Mouse (Mus musculus) gonadal fat pad, adult 2 months (tissue): Measurements from ENCODE around the gene Rbm15b. TPM values are rescaled to one million over a fixed set of nuclear protein-coding genes. Genes with fewer than 3 reads are reported as not detected.

Experiments
- DNase-seq: peaks from one replicate; pipeline ENCODE4 v3.0.0-alpha.2; 2012; ENCODE audit warnings: low read depth
- polyA plus RNA-seq: library from polyadenylated mRNA; depleted of rRNA; stranded (reverse); fragments of >200 nt; gene quantifications from 2 replicates; pipeline ENCODE4 v1.2.3, GENCODE M21; 2012; rRNA removed

Rbm15b gene
- polyA plus RNA-seq, 1 experiment = 8.3 TPM

- no peak for DNase-seq
Measured at GRCm38 (mm10) chr9:106884996-106885900, 2.0 kb downstream of the Rbm15b start.

- no peak for DNase-seq
Measured at GRCm38 (mm10) chr9:106884306-106884705, 2.9 kb downstream of the Rbm15b start.

GRCm38 (mm10) chr9:106883085-106883484, 4.1 kb downstream of the Rbm15b start:
- no peak for DNase-seq

GRCm38 (mm10) chr9:106882176-106882575, 5.1 kb downstream of the Rbm15b start:
- no peak for DNase-seq

GRCm38 (mm10) chr9:106881071-106881755, 6.0 kb downstream of the Rbm15b start:
- no peak for DNase-seq

- DNase-seq = no peak
Measured at GRCm38 (mm10) chr9:106879471-106879870, 7.8 kb downstream of the Rbm15b start.

DNA sequence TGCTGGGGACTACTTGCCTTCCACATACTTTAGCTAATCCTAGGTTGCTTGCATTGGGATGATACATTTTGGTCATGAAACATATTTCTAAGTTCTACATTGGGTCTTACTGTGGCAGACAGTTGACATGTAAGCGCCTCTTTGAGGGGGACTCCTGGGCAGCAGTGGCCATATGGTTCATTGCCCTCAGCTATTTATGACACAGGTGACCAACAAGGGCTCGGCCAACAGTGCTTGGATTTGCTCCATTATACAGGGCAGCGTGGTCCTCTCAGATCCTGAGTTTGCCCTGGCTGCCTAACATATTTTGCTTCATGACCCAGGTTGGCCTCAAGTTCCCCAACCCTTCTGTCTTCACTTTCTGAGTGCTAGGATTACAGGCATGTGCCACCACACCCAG, 10.6 kb downstream of the Rbm15b start:
- no peak for DNase-seq

DNA sequence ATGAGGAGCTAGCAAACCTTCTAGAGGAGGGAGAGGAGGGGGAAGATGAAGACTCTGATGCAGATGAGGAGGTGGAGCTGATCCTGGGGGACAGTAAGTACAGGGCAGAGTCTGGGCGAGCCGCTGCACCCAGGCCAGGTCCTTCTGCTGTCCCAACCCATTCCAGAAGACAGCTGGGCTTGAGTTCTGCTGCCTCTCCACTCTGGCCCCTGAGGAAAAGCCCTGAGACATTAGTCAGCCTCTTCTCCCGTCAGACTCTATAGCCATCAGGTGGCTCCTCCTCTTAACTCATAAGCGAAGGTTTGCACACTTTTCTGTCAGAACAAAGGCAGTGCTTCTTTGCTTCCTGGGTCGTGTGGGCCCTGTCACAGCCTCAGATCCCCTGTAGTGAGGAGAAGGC, 13.0 kb downstream of the Rbm15b start:
- DNase-seq = no peak

DNA sequence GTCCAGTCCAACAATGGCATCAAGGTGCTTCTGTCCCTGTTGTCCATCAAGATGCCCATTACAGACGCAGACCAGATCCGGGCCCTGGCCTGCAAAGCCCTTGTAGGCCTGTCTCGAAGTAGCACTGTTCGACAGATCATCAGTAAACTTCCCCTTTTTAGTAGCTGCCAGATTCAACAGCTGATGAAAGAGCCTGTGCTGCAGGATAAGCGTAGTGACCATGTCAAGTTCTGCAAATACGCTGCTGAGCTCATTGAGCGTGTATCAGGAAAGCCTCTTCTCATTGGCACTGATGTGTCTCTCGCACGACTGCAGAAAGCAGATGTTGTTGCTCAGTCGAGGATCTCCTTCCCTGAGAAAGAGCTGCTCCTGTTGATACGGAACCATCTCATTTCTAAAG, 29.2 kb downstream of the Rbm15b start:
- no peak for DNase-seq

- DNase-seq = no peak
Measured at GRCm38 (mm10) chr9:106856664-106857063, 30.6 kb downstream of the Rbm15b start.

- no peak for DNase-seq
Measured at GRCm38 (mm10) chr9:106842800-106843199, 44.4 kb downstream of the Rbm15b start.

GRCm38 (mm10) chr9:106840569-106840968, 46.7 kb downstream of the Rbm15b start:
- no peak for DNase-seq

Other genes starting within 250 kb of the Rbm15b start
- gene Grm2, start 231.3 kb downstream of the Rbm15b start, polyA plus RNA-seq = not detected in 2 replicates
- gene Tex264, start 201.5 kb downstream of the Rbm15b start, polyA plus RNA-seq = 103 and 126 TPM in 2 replicates
- 23.7 and 24.8 TPM in 2 replicates for gene Rad54l2, start 98.2 kb downstream of the Rbm15b start, polyA plus RNA-seq
- gene Dcaf1, start 65.6 kb downstream of the Rbm15b start, polyA plus RNA-seq = 14.0 and 15.3 TPM in 2 replicates
- gene Manf, start 4.6 kb upstream of the Rbm15b start, polyA plus RNA-seq = 51.8 and 77.6 TPM in 2 replicates